Mouse (Mus musculus): Measurements from ENCODE around the gene Hpse2.

DNA sequence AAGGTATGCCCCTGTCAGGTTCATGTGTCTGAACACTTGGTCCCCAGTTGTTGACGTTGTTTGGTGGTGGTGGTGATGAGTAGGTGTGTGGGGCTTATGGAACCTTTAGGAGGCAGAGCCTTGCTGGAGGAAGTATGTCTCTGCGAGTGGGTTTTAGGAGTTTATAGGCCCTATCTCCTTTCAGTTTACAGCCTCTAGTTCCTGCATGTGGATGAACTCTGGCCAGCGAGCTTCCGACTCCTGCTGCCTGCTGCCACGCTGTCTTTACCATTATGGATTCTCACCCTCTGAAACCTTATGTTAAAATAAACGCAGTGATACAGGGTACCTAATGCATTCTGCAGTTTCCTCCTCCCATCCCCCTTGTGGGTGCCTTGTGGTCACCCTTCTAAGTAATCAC lies 648.4 kb downstream of the Hpse2 start:
- no peak for TF ChIP-seq POLR2A (IDR thresholded peaks at IDR 0.05; ENCODE audit: insufficient read depth, low read depth, low read length)
- no peak for TF ChIP-seq CTCF (IDR thresholded peaks at IDR 0.05; ENCODE audit: insufficient read depth, low read depth, low read length)

Data from olfactory bulb, adult 2 months (tissue).